Mouse (Mus musculus): ENCODE results near the gene Tmem240. TPM values are rescaled to one million over a fixed set of nuclear protein-coding genes. Genes with fewer than 3 reads are reported as not detected.

The Tmem240 gene
- polyA plus RNA-seq, 1 experiment from 2014 or later: 0.10 TPM

- Histone ChIP-seq H3K4me3 (ENCODE audit: inconsistent target) (no peak overlapping the region), H3K27ac (no peak overlapping the region), H3K36me3 (ENCODE audit: inconsistent target) (peaks cover 40% of the 10 kb centered on the region; the same call in 1 of the 2 replicates), H3K79me2 (ENCODE audit: inconsistent target) (no peaks in the 10 kb centered on the region)
- WGBS (ENCODE audit: missing documents): 93% methylated on average over 8 of the region's 8 CpGs
These were observed 9.9 kb downstream of the Tmem240 start for GRCm38 (mm10) chr4:155744474-155744873.

- Histone ChIP-seq H3K4me3 (ENCODE audit: inconsistent target) (no peak overlapping the region), H3K27ac (no peak overlapping the region), H3K79me2 (ENCODE audit: inconsistent target) (no peaks in the 10 kb centered on the region), H3K36me3 (ENCODE audit: inconsistent target) (peaks cover 46% of the 10 kb centered on the region; the same call in 1 of the 2 replicates)
- WGBS (ENCODE audit: missing documents): 95% methylated on average over 5 of the region's 5 CpGs
These were observed 10.5 kb downstream of the Tmem240 start for GRCm38 (mm10) chr4:155745136-155745535.

GRCm38 (mm10) chr4:155746036-155746548, 11.5 kb downstream of the Tmem240 start:
- H3K79me2 ChIP-seq (ENCODE audit: inconsistent target): no peaks in the 10 kb centered on the region
- 96% methylated on average over 8 of the region's 8 CpGs for WGBS (ENCODE audit: missing documents)
- H3K36me3 ChIP-seq (ENCODE audit: inconsistent target): peaks cover 56% of the 10 kb centered on the region; the same call in 1 of the 2 replicates
- H3K27ac ChIP-seq: no peak overlapping the region
- H3K4me3 ChIP-seq (ENCODE audit: inconsistent target): no peak overlapping the region

- no peak overlapping the region for H3K27ac ChIP-seq
- H3K4me3 ChIP-seq (ENCODE audit: inconsistent target): no peak overlapping the region
- H3K36me3 ChIP-seq (ENCODE audit: inconsistent target): peaks cover 57% of the 10 kb centered on the region; the same call in 1 of the 2 replicates
- no peaks in the 10 kb centered on the region for H3K79me2 ChIP-seq (ENCODE audit: inconsistent target)
- WGBS (ENCODE audit: missing documents): 92% methylated on average over 17 of the region's 17 CpGs
These were observed 12.2 kb downstream of the Tmem240 start for GRCm38 (mm10) chr4:155746575-155747490.

GRCm38 (mm10) chr4:155757011-155757410, 22.4 kb downstream of the Tmem240 start:
- H3K79me2 ChIP-seq (ENCODE audit: inconsistent target): peaks cover 40% of the 10 kb centered on the region
- WGBS (ENCODE audit: missing documents): 96% methylated on average over 12 of the region's 12 CpGs
- H3K4me3 ChIP-seq (ENCODE audit: inconsistent target): no peak overlapping the region
- no peak overlapping the region for H3K27ac ChIP-seq
- H3K36me3 ChIP-seq (ENCODE audit: inconsistent target): peaks cover 30% of the 10 kb centered on the region

GRCm38 (mm10) chr4:155759862-155760612, 25.4 kb downstream of the Tmem240 start:
- H3K36me3 ChIP-seq (ENCODE audit: inconsistent target): peaks cover 8% of the 10 kb centered on the region; the same call in 1 of the 2 replicates
- WGBS (ENCODE audit: missing documents): 4% methylated on average over 10 of the region's 10 CpGs

GRCm38 (mm10) chr4:155760613-155761355, 26.2 kb downstream of the Tmem240 start, which contains the start of gene Atad3a:
Gene Atad3a (minus strand): TSS chr4:155761093.
- H3K36me3 ChIP-seq (ENCODE audit: inconsistent target): peaks cover under 1% of the 10 kb centered on the region; the same call in 1 of the 2 replicates
- under 1% methylated on average over 63 of the region's 68 CpGs for WGBS (ENCODE audit: missing documents)
- H3K79me2 ChIP-seq (ENCODE audit: inconsistent target): peaks cover 40% of the 10 kb centered on the region
- H3K4me3 ChIP-seq (ENCODE audit: inconsistent target): peak within 1 kb of the TSS; percentile 81
- peak within 1 kb of the TSS; percentile 24 for H3K27ac ChIP-seq

More at GRCm38 (mm10) chr4:155759862-155760612, 25.4 kb downstream of the Tmem240 start:
- H3K27ac ChIP-seq: no peak overlapping the region
- H3K4me3 ChIP-seq (ENCODE audit: inconsistent target): peak overlapping the region; percentile 66
- peaks cover 40% of the 10 kb centered on the region for H3K79me2 ChIP-seq (ENCODE audit: inconsistent target)

GRCm38 (mm10) chr4:155761356-155762099, 26.9 kb downstream of the Tmem240 start:
- H3K27ac ChIP-seq: peak overlapping the region; percentile 24
- H3K36me3 ChIP-seq (ENCODE audit: inconsistent target): no peaks in the 10 kb centered on the region
- peak overlapping the region; percentile 81 for H3K4me3 ChIP-seq (ENCODE audit: inconsistent target)
- peaks cover 40% of the 10 kb centered on the region for H3K79me2 ChIP-seq (ENCODE audit: inconsistent target)
- WGBS (ENCODE audit: missing documents): 5% methylated on average over 28 of the region's 28 CpGs

GRCm38 (mm10) chr4:155762357-155762756, 27.8 kb downstream of the Tmem240 start:
- H3K4me3 ChIP-seq (ENCODE audit: inconsistent target): no peak overlapping the region
- no peak overlapping the region for H3K27ac ChIP-seq
- 87% methylated on average over 3 of the region's 3 CpGs for WGBS (ENCODE audit: missing documents)
- H3K79me2 ChIP-seq (ENCODE audit: inconsistent target): peaks cover 33% of the 10 kb centered on the region
- no peaks in the 10 kb centered on the region for H3K36me3 ChIP-seq (ENCODE audit: inconsistent target)

GRCm38 (mm10) chr4:155769496-155769879, 34.9 kb downstream of the Tmem240 start:
- peak overlapping the region; percentile 45 for H3K4me3 ChIP-seq (ENCODE audit: inconsistent target)
- 65% methylated on average over 5 of the region's 5 CpGs for WGBS (ENCODE audit: missing documents)
- H3K27ac ChIP-seq: 0 out of 2 replicates have a peak overlapping the region, but pooled peaks have one; percentile 36
- no peaks in the 10 kb centered on the region for H3K79me2 ChIP-seq (ENCODE audit: inconsistent target)
- H3K36me3 ChIP-seq (ENCODE audit: inconsistent target): no peaks in the 10 kb centered on the region

GRCm38 (mm10) chr4:155769880-155770512, 35.4 kb downstream of the Tmem240 start:
- Histone ChIP-seq H3K36me3 (ENCODE audit: inconsistent target) (no peaks in the 10 kb centered on the region), H3K27ac (peak overlapping the region; percentile 36), H3K4me3 (ENCODE audit: inconsistent target) (peak overlapping the region; percentile 45), H3K79me2 (ENCODE audit: inconsistent target) (no peaks in the 10 kb centered on the region)
- 0% methylated on average over 39 of the region's 39 CpGs for WGBS (ENCODE audit: missing documents)

- 81% methylated on average over 24 of the region's 24 CpGs for WGBS (ENCODE audit: missing documents)
- H3K27ac ChIP-seq: no peak overlapping the region
- no peaks in the 10 kb centered on the region for H3K36me3 ChIP-seq (ENCODE audit: inconsistent target)
- no peaks in the 10 kb centered on the region for H3K79me2 ChIP-seq (ENCODE audit: inconsistent target)
- no peak overlapping the region for H3K4me3 ChIP-seq (ENCODE audit: inconsistent target)
These were observed 36.0 kb downstream of the Tmem240 start for GRCm38 (mm10) chr4:155770626-155771025.

- H3K36me3 ChIP-seq (ENCODE audit: inconsistent target): no peaks in the 10 kb centered on the region
- no peak overlapping the region for H3K4me3 ChIP-seq (ENCODE audit: inconsistent target)
- no peaks in the 10 kb centered on the region for H3K79me2 ChIP-seq (ENCODE audit: inconsistent target)
- 94% methylated on average over 2 of the region's 2 CpGs for WGBS (ENCODE audit: missing documents)
- H3K27ac ChIP-seq: no peak overlapping the region
These were observed 37.1 kb downstream of the Tmem240 start for GRCm38 (mm10) chr4:155771706-155772105.
